Mouse (Mus musculus) left cerebral cortex, adult 2 months (tissue): ENCODE results near the gene Slc12a8. TPM values are rescaled to one million over a fixed set of nuclear protein-coding genes. Genes with fewer than 3 reads are reported as not detected.

Source experiments
- DNase-seq, 2 experiments: peaks; one replicate each; pipeline ENCODE4 v3.0.0; 2021 to 2022; ENCODE audit warnings: low spot score in 2 of 2, mixed read lengths in 1 of 2; ENCODE audit errors: extremely low spot score in 1 of 2
- H3K27ac ChIP-seq: fragments of 200-600 bp; 2 replicates; pipeline ENCODE4 v1.8.1; 2022
- H3K4me3 ChIP-seq: fragments of 200-600 bp; 2 replicates; pipeline ENCODE4 v1.8.1; 2022
- CTCF ChIP-seq: fragments of 200-600 bp; IDR thresholded peaks from 2 replicates; pipeline ENCODE4 v1.8.1; 2022; ENCODE audit warnings: antibody characterized with exemption, mild to moderate bottlenecking, moderate library complexity
- intact Hi-C: fragments of 180-260 bp; cut with DNase I; formaldehyde crosslinking; loops from one replicate; pipeline ENCODE4 v1.15.1; 2025
- total RNA-seq, 2 experiments: library from RNA; stranded (reverse); gene quantifications; 2 replicates each; pipeline ENCODE4 v1.2.3; 2021

Gene Slc12a8
- total RNA-seq, 2 experiments from 2014 or later, result 0.86 to 0.96 TPM

- Histone ChIP-seq H3K4me3 (no peak overlapping the region), H3K27ac (no peak overlapping the region)
- intact Hi-C loops, result loop anchor here (5.0 kb wide), 1 partner anchor 100 kb away; no protein-coding TSS in a partner anchor
- TF ChIP-seq CTCF, result no peak
- no peak for DNase-seq
Measured at GRCm38 (mm10) chr16:33682651-33683050, 165.5 kb downstream of the Slc12a8 start.

GRCm38 (mm10) chr16:33683206-33684161 is 166.4 kb downstream of the Slc12a8 start:
- peak overlapping the region; percentile 80 for H3K27ac ChIP-seq

GRCm38 (mm10) chr16:33684162-33684702 is 167.1 kb downstream of the Slc12a8 start, which contains the start of gene Heg1:
Gene Heg1, plus strand, starts transcription at chr16:33684370.
- H3K27ac ChIP-seq, result peak within 1 kb of the TSS; percentile 92
- intact Hi-C loops, result loop anchor here (5.0 kb wide), 1 partner anchor 102 kb away; no protein-coding TSS in a partner anchor
- H3K4me3 ChIP-seq, result peak within 1 kb of the TSS; percentile 85
- peak; percentile 65 to 71 for DNase-seq
- no peak; the same call in 1 of the 2 replicates for TF ChIP-seq CTCF

More at GRCm38 (mm10) chr16:33683206-33684161, 166.4 kb downstream of the Slc12a8 start:
- intact Hi-C loops, result loop anchor here (5.0 kb wide), 1 partner anchor 101 kb away; no protein-coding TSS in a partner anchor
- DNase-seq, result no peak
- TF ChIP-seq CTCF, result no peak
- peak overlapping the region; percentile 85 for H3K4me3 ChIP-seq

DNA sequence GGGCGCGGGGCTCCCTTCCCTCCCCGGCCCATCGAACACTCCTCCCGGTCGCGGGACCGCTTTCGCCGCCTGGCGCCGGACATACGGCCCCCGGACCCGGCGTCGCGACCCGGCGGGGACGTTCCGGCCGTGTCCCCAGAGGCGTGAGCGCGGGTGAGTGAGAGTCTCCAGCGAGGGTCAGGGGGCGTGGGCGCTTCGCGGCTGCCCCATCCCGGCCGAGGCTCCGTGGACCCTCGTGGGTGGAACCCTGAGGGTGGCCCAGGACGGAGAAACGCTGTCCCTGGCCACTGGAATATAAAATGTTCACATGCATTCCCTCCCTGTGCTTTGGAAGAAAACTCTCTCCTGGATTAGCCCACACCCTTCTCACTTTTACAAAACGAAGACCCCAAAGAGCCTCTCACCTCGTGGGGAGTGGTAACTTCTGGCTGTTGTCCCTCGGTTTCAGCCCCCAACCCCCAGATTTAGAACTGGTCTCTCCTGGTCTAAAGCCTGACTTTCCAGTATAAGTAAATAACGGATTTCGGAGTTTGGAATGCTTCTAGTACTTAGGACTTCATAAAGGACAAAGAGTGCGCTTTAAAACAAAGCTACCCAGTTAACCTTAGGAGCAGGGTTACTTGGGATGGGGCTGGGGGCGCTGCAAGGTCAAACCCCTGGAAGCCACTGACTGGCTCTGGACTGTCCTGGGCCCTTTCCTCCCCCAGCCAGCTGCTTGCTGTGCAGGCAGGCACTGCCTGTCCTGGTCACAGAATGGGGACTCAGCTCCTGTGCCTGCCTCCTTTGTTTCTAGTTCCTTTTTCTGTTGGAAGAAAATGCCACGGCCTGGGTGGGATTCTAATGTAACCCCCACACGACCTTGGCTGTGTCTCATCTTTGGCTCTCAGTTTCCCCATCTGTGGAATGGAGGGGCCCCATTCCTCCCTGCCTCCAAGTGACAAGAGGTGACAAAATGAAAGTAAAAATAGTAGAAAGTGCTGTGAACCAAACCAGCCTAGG is 167.9 kb downstream of the Slc12a8 start:
- DNase-seq, result no peak
- Histone ChIP-seq H3K27ac (peak overlapping the region; percentile 92), H3K4me3 (peak overlapping the region; percentile 85)
- TF ChIP-seq CTCF, result no peak
- intact Hi-C loops, result loop anchor here (5.0 kb wide), 1 partner anchor 103 kb away; no protein-coding TSS in a partner anchor

DNA sequence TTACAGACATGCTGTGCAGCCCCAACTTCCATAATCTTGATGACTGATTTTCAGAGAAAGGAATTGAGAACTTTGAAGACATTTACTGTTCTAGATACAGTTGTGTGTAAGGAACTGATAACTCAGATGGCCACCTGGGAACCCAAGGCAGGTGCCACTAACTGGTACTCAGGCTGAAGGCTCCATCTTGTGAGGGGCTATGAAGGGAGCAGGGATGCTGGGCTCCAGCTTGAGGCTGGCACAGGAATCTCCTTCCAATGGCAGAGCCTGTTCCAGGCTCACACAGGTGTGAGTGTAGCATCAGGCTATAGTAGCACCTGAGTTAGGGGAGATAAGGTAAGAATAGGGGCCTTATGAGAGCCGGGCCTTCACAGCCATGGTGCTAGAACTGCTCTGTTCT is 168.9 kb downstream of the Slc12a8 start:
- peak overlapping the region; percentile 85 for H3K4me3 ChIP-seq

DNA sequence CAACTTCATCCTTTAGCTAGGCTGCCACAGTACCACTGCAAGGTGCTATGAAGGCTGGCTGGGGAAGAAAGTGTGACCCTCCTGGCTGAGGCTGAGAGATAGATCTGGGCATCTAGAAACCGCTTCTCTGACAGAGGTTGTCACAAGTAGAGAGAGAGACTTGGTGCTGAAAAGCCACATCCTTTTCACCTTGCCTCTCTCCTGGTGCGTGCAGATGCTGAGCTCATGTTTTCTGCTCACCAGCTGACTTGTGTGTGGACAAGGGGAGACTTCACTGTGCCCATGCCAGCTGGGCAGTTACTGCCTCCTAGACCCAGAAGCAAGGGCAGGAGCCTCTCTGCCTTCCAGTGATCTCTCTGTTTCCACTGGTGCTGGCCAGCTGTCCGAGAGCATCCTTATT is 170.6 kb downstream of the Slc12a8 start:
- no peak for TF ChIP-seq CTCF
- no peak for DNase-seq
- H3K27ac ChIP-seq, result no peak overlapping the region
- intact Hi-C loops, result no loop called here
- H3K4me3 ChIP-seq, result peak overlapping the region; percentile 14; the same call in 1 of the 2 replicates

More for the DNA sequence above, 168.9 kb downstream of the Slc12a8 start:
- DNase-seq, result no peak
- no peak for TF ChIP-seq CTCF
- intact Hi-C loops, result no loop called here
- H3K27ac ChIP-seq, result peak overlapping the region; percentile 92; the same call in 1 of the 2 replicates

- no peak for TF ChIP-seq CTCF
- DNase-seq, result no peak
- intact Hi-C loops, result no loop called here
- Histone ChIP-seq H3K4me3 (no peak overlapping the region), H3K27ac (no peak overlapping the region)
Measured at GRCm38 (mm10) chr16:33690975-33691747, 174.0 kb downstream of the Slc12a8 start.

DNA sequence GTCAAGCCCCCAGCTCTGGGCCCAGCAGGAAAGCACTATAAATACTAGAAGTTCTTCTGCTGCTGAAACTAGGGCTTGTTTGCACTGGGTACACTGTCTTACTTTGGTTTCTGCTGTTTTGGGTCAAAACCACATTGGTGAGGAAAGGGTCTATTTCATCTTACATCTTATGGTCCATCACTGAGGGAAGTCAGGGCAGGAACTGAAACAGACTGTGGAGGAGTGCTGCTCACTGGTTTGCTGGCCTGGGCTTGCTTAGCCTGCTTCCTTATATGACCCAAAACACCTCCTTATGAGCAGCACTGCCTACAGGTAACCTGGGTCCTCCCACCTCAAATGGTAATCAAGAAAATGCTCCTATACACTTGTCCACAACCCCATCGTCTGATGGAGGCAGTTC is 176.4 kb downstream of the Slc12a8 start:
- TF ChIP-seq CTCF, result no peak
- no peak for DNase-seq
- intact Hi-C loops, result no loop called here
- H3K4me3 ChIP-seq, result no peak overlapping the region
- H3K27ac ChIP-seq, result no peak overlapping the region

GRCm38 (mm10) chr16:33696811-33697575 is 179.9 kb downstream of the Slc12a8 start:
- no peak for TF ChIP-seq CTCF
- intact Hi-C loops, result no loop called here
- Histone ChIP-seq H3K4me3 (no peak overlapping the region), H3K27ac (peak overlapping the region; percentile 71)
- peak in 1 of 2 experiments; percentile 32 for DNase-seq
